Mouse (Mus musculus) neural tube, embryonic 15.5 days (tissue): ENCODE measurements around the gene Sppl2c. TPM values are rescaled to one million over a fixed set of nuclear protein-coding genes. Genes with fewer than 3 reads are reported as not detected.

Experiments
- ATAC-seq: fragments of 200-750 bp; cut with Nextera tagmentation; 2 replicates; pipeline ENCODE4 v1.8.0; 2017; ENCODE audit warnings: mild to moderate bottlenecking, moderate TSS enrichment, moderate library complexity; ENCODE audit not compliant: low FRiP score
- H3K27ac ChIP-seq: fragments of 300-500 bp; sonication (generic); replicated peaks from 2 replicates; pipeline ENCODE4 v1.5.1; 2015; ENCODE audit warnings: mild to moderate bottlenecking, inconsistent platforms
- H3K27me3 ChIP-seq: fragments of 300-500 bp; sonication (generic); replicated peaks from 2 replicates; pipeline ENCODE4 v1.6.1; 2015; ENCODE audit warnings: inconsistent platforms
- H3K36me3 ChIP-seq: fragments of 300-500 bp; sonication (generic); 2 replicates; pipeline ENCODE4 v1.6.1; 2015; ENCODE audit warnings: inconsistent platforms
- H3K4me1 ChIP-seq: fragments of 300-500 bp; sonication (generic); 2 replicates; pipeline ENCODE4 v1.6.1; 2015; ENCODE audit warnings: inconsistent platforms
- H3K4me2 ChIP-seq: fragments of 300-500 bp; sonication (generic); 2 replicates; pipeline ENCODE4 v1.6.1; 2015; ENCODE audit warnings: inconsistent platforms, mild to moderate bottlenecking, moderate library complexity
- H3K4me3 ChIP-seq: fragments of 300-500 bp; sonication (generic); replicated peaks from 2 replicates; pipeline ENCODE4 v1.5.1; 2015; ENCODE audit warnings: mild to moderate bottlenecking, inconsistent platforms
- H3K9ac ChIP-seq: fragments of 300-500 bp; sonication (generic); replicated peaks from 2 replicates; pipeline ENCODE4 v1.6.1; 2015; ENCODE audit warnings: mild to moderate bottlenecking, inconsistent platforms
- H3K9me3 ChIP-seq: fragments of 300-500 bp; sonication (generic); replicated peaks from 2 replicates; pipeline ENCODE4 v1.6.1; 2016; ENCODE audit warnings: inconsistent platforms
- WGBS: fragments of 180-500 bp; shearing (Covaris S2); methylation state at CpG from one replicate; pipeline ENCODE4 v1.1.7; 2015; ENCODE audit warnings: mixed read lengths; 5-methylcytosine and 5-hydroxymethylcytosine counted together
- polyA plus RNA-seq: library from polyadenylated mRNA; unstranded; fragments of >200 nt; fragmentation: Nextera tagmentation; extraction: Ambion mirVana; gene quantifications from 2 replicates; pipeline ENCODE4 v1.2.1, GENCODE M21; 2015

Gene Sppl2c
- polyA plus RNA-seq, 1 experiment from 2014 or later = not detected

- 80% methylated on average over 4 of the region's 4 CpGs for WGBS
- ATAC-seq = no peak
- H3K27me3 ChIP-seq = no peaks in the 10 kb centered on the region
- no peak overlapping the region for H3K27ac ChIP-seq
- no peak overlapping the region for H3K4me3 ChIP-seq
- no peaks in the 10 kb centered on the region for H3K9me3 ChIP-seq
- no peaks in the 10 kb centered on the region for H3K36me3 ChIP-seq
- no peak overlapping the region for H3K4me2 ChIP-seq
- H3K9ac ChIP-seq = no peak overlapping the region
- peaks cover 30% of the 10 kb centered on the region for H3K4me1 ChIP-seq
Observed at GRCm38 (mm10) chr11:104159769-104160272, 26.3 kb upstream of the Sppl2c start.

- H3K9me3 ChIP-seq = no peaks in the 10 kb centered on the region
- no peak overlapping the region for H3K27ac ChIP-seq
- H3K4me1 ChIP-seq = peaks cover 27% of the 10 kb centered on the region
- no peaks in the 10 kb centered on the region for H3K27me3 ChIP-seq
- H3K4me3 ChIP-seq = no peak overlapping the region
- H3K9ac ChIP-seq = no peak overlapping the region
- WGBS = 80% methylated on average over 5 of the region's 5 CpGs
- ATAC-seq = no peak
- H3K36me3 ChIP-seq = no peaks in the 10 kb centered on the region
- no peak overlapping the region for H3K4me2 ChIP-seq
Observed at GRCm38 (mm10) chr11:104161153-104161552, 25.0 kb upstream of the Sppl2c start.

- Histone ChIP-seq H3K4me3 (no peak overlapping the region), H3K36me3 (no peaks in the 10 kb centered on the region), H3K9ac (no peak overlapping the region), H3K4me1 (peaks cover under 1% of the 10 kb centered on the region; the same call in 1 of the 2 replicates), H3K9me3 (no peaks in the 10 kb centered on the region), H3K27me3 (no peaks in the 10 kb centered on the region), H3K27ac (no peak overlapping the region), H3K4me2 (no peak overlapping the region)
- no peak for ATAC-seq
- 87% methylated on average over 10 of the region's 10 CpGs for WGBS
Observed at GRCm38 (mm10) chr11:104164257-104164656, 21.9 kb upstream of the Sppl2c start.

GRCm38 (mm10) chr11:104171281-104171781 is 14.8 kb upstream of the Sppl2c start:
- H3K9ac ChIP-seq = 0 out of 2 replicates have a peak overlapping the region, but pooled peaks have one; percentile 9
- no peak overlapping the region for H3K4me3 ChIP-seq
- H3K27me3 ChIP-seq = 0 out of 2 replicates have a peak, but pooled peaks cover 13% of the 10 kb centered on the region
- H3K4me1 ChIP-seq = peaks cover 3% of the 10 kb centered on the region; the same call in 1 of the 2 replicates
- H3K36me3 ChIP-seq = no peaks in the 10 kb centered on the region
- H3K9me3 ChIP-seq = no peaks in the 10 kb centered on the region
- ATAC-seq = peak; percentile 56; the same call in 1 of the 2 replicates
- 33% methylated on average over 12 of the region's 12 CpGs for WGBS
- peak overlapping the region; percentile 32 for H3K4me2 ChIP-seq
- H3K27ac ChIP-seq = no peak overlapping the region

GRCm38 (mm10) chr11:104178893-104179292 is 7.2 kb upstream of the Sppl2c start:
- no peak for ATAC-seq
- Histone ChIP-seq H3K4me3 (no peak overlapping the region), H3K9me3 (no peaks in the 10 kb centered on the region), H3K9ac (no peak overlapping the region), H3K27ac (no peak overlapping the region), H3K4me2 (no peak overlapping the region), H3K36me3 (no peaks in the 10 kb centered on the region), H3K27me3 (0 out of 2 replicates have a peak, but pooled peaks cover 3% of the 10 kb centered on the region), H3K4me1 (no peaks in the 10 kb centered on the region)
- 40% methylated on average over 7 of the region's 7 CpGs for WGBS

- H3K9me3 ChIP-seq = no peaks in the 10 kb centered on the region
- H3K27ac ChIP-seq = no peak overlapping the region
- H3K27me3 ChIP-seq = no peaks in the 10 kb centered on the region
- no peaks in the 10 kb centered on the region for H3K36me3 ChIP-seq
- H3K4me2 ChIP-seq = no peak overlapping the region
- 55% methylated on average over 5 of the region's 5 CpGs for WGBS
- H3K4me1 ChIP-seq = no peaks in the 10 kb centered on the region
- no peak overlapping the region for H3K9ac ChIP-seq
- ATAC-seq = no peak
- H3K4me3 ChIP-seq = no peak overlapping the region
Observed at GRCm38 (mm10) chr11:104179804-104180203, 6.3 kb upstream of the Sppl2c start.

GRCm38 (mm10) chr11:104182141-104182540 is 4.0 kb upstream of the Sppl2c start:
- no peaks in the 10 kb centered on the region for H3K4me1 ChIP-seq

GRCm38 (mm10) chr11:104186837-104187150 is 667 bp downstream of the Sppl2c start:
- Histone ChIP-seq H3K36me3 (no peaks in the 10 kb centered on the region), H3K27ac (no peak overlapping the region), H3K9me3 (no peaks in the 10 kb centered on the region), H3K9ac (no peak overlapping the region), H3K4me2 (no peak overlapping the region), H3K4me3 (no peak overlapping the region), H3K27me3 (no peaks in the 10 kb centered on the region; the same call in 1 of the 2 replicates), H3K4me1 (no peaks in the 10 kb centered on the region)
- ATAC-seq = no peak
- WGBS = 88% methylated on average over 9 of the region's 9 CpGs

More at GRCm38 (mm10) chr11:104182141-104182540, 4.0 kb upstream of the Sppl2c start:
- 87% methylated on average over 3 of the region's 3 CpGs for WGBS
- no peak overlapping the region for H3K9ac ChIP-seq
- no peak for ATAC-seq
- no peaks in the 10 kb centered on the region for H3K9me3 ChIP-seq
- H3K27me3 ChIP-seq = no peaks in the 10 kb centered on the region; the same call in 1 of the 2 replicates
- no peak overlapping the region for H3K4me2 ChIP-seq
- no peak overlapping the region for H3K4me3 ChIP-seq
- H3K27ac ChIP-seq = no peak overlapping the region
- no peaks in the 10 kb centered on the region for H3K36me3 ChIP-seq

GRCm38 (mm10) chr11:104187766-104188165 is 1.6 kb downstream of the Sppl2c start:
- ATAC-seq = no peak
- Histone ChIP-seq H3K9me3 (no peaks in the 10 kb centered on the region), H3K4me1 (no peaks in the 10 kb centered on the region), H3K27me3 (no peaks in the 10 kb centered on the region; the same call in 1 of the 2 replicates), H3K27ac (no peak overlapping the region), H3K4me3 (no peak overlapping the region), H3K4me2 (no peak overlapping the region), H3K9ac (no peak overlapping the region), H3K36me3 (no peaks in the 10 kb centered on the region)
- 97% methylated on average over 10 of the region's 10 CpGs for WGBS

- no peaks in the 10 kb centered on the region for H3K36me3 ChIP-seq
- H3K27ac ChIP-seq = no peak overlapping the region
- H3K9ac ChIP-seq = no peak overlapping the region
- H3K27me3 ChIP-seq = no peaks in the 10 kb centered on the region; the same call in 1 of the 2 replicates
- ATAC-seq = no peak
- H3K4me2 ChIP-seq = no peak overlapping the region
- no peaks in the 10 kb centered on the region for H3K4me1 ChIP-seq
- H3K4me3 ChIP-seq = no peak overlapping the region
- WGBS = 86% methylated on average over 2 of the region's 2 CpGs
- no peaks in the 10 kb centered on the region for H3K9me3 ChIP-seq
Observed at GRCm38 (mm10) chr11:104190008-104190407, 3.9 kb downstream of the Sppl2c start.

- WGBS = 77% methylated on average over 11 of the region's 11 CpGs
- ATAC-seq = no peak
- H3K36me3 ChIP-seq = no peaks in the 10 kb centered on the region
- no peak overlapping the region for H3K9ac ChIP-seq
- no peak overlapping the region for H3K4me3 ChIP-seq
- no peaks in the 10 kb centered on the region for H3K9me3 ChIP-seq
- H3K27ac ChIP-seq = no peak overlapping the region
- H3K4me1 ChIP-seq = no peaks in the 10 kb centered on the region
- peaks cover 23% of the 10 kb centered on the region for H3K27me3 ChIP-seq
- peak overlapping the region; percentile 43 for H3K4me2 ChIP-seq
Observed at GRCm38 (mm10) chr11:104195382-104195781, 9.3 kb downstream of the Sppl2c start.

- Histone ChIP-seq H3K4me2 (peak overlapping the region; percentile 43), H3K36me3 (no peaks in the 10 kb centered on the region), H3K4me3 (no peak overlapping the region), H3K27me3 (peaks cover 23% of the 10 kb centered on the region), H3K9me3 (no peaks in the 10 kb centered on the region), H3K9ac (no peak overlapping the region), H3K4me1 (no peaks in the 10 kb centered on the region), H3K27ac (no peak overlapping the region)
- peak; percentile 84 for ATAC-seq
- WGBS = 8% methylated on average over 9 of the region's 9 CpGs
Observed at GRCm38 (mm10) chr11:104195791-104196190, 9.7 kb downstream of the Sppl2c start.
